Mouse (Mus musculus): ENCODE results near the gene Nup98.
A peak's percentile ranks its signal among the peaks of the same experiment; 100 is the strongest.

Nup98 gene

DNA sequence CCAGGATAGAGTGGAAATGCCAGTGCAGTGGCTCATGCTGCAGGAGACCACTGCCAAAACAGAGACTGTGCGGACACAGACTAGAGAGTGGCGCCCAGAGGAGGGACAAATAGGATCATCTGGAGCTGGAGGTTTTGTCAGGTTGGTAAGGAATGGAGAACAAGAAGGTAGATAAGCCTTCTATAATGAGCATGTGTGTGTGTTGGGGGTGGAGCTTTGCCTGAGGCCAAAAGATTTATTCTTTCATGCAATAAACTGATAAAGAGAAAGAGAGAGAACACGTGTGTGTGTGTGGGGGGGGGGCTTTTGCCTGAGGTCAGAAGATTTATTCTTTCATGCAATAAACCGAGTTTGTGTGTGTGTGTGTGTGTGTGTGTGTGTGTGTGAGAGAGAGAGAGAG lies 23.1 kb upstream of the Nup98 start:
- no peak for DNase-seq (ENCODE audit: low read depth in 2 of 2, low spot score in 2 of 2)

- DNase-seq (ENCODE audit: low read depth in 2 of 2, low spot score in 2 of 2): no peak
These were observed 19.8 kb upstream of the Nup98 start for GRCm38 (mm10) chr7:102229814-102230213.

- DNase-seq (ENCODE audit: low read depth in 2 of 2, low spot score in 2 of 2): no peak
These were observed 18.2 kb upstream of the Nup98 start for GRCm38 (mm10) chr7:102228049-102228670.

- no peak for DNase-seq (ENCODE audit: low read depth in 2 of 2, low spot score in 2 of 2)
These were observed 16.1 kb upstream of the Nup98 start for GRCm38 (mm10) chr7:102226051-102226450.

- no peak for DNase-seq (ENCODE audit: low read depth in 2 of 2, low spot score in 2 of 2)
These were observed 14.1 kb upstream of the Nup98 start for GRCm38 (mm10) chr7:102223883-102224738.

- peak; percentile 34 to 50 for DNase-seq (ENCODE audit: low read depth in 2 of 2, low spot score in 2 of 2)
These were observed 13.0 kb upstream of the Nup98 start for GRCm38 (mm10) chr7:102222830-102223556.

- peak in 1 of 2 experiments; percentile 28 for DNase-seq (ENCODE audit: low read depth in 2 of 2, low spot score in 2 of 2)
These were observed 12.4 kb upstream of the Nup98 start for GRCm38 (mm10) chr7:102222336-102222735.

DNA sequence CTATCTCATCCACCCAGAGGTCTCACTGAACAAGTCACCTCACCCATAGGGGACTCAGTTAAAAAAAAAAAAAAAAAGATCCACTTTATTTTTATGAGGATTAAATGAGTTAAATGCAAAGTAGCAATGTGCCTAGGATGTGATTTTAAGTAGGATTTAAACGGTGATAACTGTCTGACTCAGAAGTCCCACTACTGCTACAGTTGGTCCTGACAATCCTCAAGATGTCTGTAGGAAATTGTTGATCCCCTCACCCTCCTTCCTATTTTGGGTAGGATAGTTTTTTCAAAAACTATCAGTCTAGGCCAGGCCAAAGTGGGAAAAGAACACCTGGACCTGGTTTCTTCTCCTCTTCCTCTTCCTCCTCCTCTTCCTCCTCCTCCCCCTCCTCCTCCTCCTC lies 11.9 kb upstream of the Nup98 start:
- no peak for DNase-seq (ENCODE audit: low read depth in 2 of 2, low spot score in 2 of 2)

GRCm38 (mm10) chr7:102211071-102211470 lies 1.1 kb upstream of the Nup98 start:
- no peak for DNase-seq (ENCODE audit: low read depth in 2 of 2, low spot score in 2 of 2)

- DNase-seq (ENCODE audit: low read depth in 2 of 2, low spot score in 2 of 2): no peak
These were observed 1.1 kb downstream of the Nup98 start for GRCm38 (mm10) chr7:102208806-102209363.

DNA sequence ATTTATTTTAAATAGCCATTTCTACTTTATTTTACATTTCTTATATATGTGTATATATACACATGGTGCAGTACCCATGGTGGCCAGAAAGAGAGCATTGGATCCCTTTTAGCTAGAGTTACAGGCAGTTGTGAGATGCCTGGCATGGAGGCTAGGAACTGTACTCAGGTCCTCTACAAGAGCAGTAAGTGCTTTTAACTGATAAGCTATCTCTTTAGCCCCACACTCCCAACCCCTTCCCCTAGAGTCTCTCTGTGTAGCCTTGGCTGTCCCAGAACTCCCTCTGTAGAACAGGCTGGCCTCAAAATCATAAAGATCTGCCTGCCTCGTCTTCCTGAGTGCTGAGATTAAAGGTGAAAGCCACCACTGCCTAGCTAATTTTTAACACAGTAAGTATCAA lies 4.3 kb downstream of the Nup98 start:
- DNase-seq (ENCODE audit: low read depth in 2 of 2, low spot score in 2 of 2): no peak

GRCm38 (mm10) chr7:102204296-102204857 lies 5.6 kb downstream of the Nup98 start:
- DNase-seq (ENCODE audit: low read depth in 2 of 2, low spot score in 2 of 2): no peak

DNA sequence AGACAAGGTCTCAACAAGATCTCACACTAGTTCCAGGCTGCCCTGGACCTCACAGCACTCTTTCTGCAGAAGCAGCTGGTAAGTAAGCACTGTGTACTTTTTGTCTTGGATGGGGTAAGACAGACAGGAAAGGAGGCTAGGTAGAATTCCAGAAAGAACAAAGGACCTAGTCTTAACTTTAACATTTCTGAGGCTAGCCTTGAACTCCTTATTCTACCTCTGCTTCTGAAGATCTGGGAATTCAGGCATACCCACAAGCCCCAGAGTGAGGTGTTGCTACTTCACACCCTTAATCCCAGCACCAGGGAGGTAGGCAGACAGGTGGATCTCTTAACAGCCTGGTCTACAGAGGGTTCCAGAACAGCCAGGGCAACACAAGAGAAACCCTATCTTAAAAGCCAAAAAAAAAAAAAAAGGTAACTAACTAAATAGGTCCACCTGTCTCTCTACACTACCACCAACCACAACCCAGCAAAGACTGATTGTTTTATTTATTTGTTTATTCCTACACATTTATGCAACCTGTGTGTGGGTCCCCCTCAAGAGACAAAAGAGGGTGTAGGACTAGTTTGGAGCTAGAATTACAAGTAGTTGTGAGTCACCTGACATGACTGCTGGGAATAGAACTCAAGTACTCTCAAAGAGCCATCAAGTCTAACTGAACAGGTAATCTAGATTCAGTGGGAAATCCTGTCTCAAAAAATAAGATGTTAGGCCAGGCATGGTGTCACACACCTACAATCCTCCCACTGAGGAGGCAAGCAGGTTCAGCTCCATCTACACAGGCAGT lies 8.8 kb downstream of the Nup98 start:
- DNase-seq (ENCODE audit: low read depth in 2 of 2, low spot score in 2 of 2): no peak

- no peak for DNase-seq (ENCODE audit: low read depth in 2 of 2, low spot score in 2 of 2)
These were observed 9.4 kb downstream of the Nup98 start for GRCm38 (mm10) chr7:102200576-102200975.

DNA sequence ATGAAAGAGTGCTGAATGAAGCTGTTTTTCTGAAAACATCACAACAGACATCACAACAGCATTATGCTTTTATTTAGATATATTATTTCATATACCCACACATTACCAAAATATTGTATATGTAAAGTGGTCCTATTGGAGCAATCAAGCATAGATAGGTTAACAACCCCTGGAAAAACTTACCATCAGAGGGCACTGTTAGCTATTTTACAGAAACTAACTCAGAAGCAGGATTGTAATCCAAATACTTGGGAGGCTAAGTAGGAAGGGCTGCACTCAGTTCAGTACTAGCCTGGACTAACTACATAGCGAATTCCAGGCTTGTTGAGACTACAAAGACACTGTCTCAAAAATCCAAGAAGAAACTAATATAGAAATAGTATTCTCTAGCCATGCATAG lies 17.6 kb downstream of the Nup98 start:
- no peak for DNase-seq (ENCODE audit: low read depth in 2 of 2, low spot score in 2 of 2)

DNA sequence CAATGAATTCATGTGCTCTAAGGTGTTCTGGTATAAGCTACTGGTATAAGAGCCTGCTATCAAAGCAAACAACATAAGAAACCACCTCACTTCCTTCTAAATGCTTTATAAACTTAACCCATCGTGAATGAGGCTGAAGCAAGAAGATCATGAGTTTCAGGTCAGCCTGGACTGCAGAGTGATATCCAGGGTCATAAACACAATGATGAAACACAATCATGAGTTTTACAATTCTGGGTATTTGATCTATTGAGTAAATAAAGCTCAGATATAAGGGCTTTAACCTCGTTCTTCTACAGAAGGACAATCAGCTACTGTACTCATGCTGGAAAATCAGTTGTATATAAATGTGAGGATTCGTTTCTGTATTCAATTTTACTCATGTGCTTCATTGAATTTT lies 26.1 kb downstream of the Nup98 start:
- no peak for DNase-seq (ENCODE audit: low read depth in 2 of 2, low spot score in 2 of 2)

DNA sequence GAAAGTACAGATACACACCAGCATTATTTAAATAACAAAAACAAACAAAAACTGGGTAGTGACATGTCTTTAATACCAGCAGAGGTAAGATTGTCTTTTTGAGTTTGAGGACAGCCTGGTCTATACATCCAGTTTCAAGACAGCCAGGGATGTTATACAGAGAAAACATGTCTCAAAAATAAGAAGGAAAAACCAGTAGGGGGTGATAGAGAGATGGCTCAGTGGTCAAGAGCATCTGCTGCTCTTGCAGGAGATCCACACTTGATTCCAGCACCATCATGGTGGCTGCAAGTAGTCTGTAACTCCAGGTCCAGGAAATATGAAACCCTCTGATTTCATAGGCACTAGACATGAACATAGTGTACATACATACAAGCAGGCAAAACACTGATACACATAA lies 39.7 kb downstream of the Nup98 start:
- peak in 1 of 2 experiments; percentile 7 for DNase-seq (ENCODE audit: low read depth in 2 of 2, low spot score in 2 of 2)

- no peak for DNase-seq (ENCODE audit: low read depth in 2 of 2, low spot score in 2 of 2)
These were observed 56.3 kb downstream of the Nup98 start for GRCm38 (mm10) chr7:102153691-102154090.

DNA sequence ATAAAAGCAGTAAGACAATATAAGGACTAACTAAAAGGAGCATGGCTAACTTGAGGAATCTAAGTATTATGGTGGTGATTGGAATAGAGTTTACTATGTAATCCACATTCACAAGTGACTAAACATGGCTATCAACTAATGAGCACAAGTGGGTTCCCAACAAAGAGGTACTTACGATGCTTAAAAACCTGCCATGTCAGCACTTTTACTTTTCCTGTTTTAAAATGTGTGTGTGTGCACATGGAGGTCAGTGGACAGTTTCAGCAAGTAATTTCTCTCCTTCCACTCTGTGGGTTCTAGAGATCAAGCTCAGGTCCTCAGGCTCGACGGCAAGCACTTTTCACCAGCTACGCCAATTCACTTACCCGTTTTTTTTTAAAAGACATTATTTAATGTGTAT lies 72.1 kb downstream of the Nup98 start:
- no peak for DNase-seq (ENCODE audit: low read depth in 2 of 2, low spot score in 2 of 2)

- peak in 1 of 2 experiments; percentile 27 for DNase-seq (ENCODE audit: low read depth in 2 of 2, low spot score in 2 of 2)
These were observed 72.5 kb downstream of the Nup98 start for GRCm38 (mm10) chr7:102137464-102137863.

Data from CD8-positive naive resting alpha-beta T cell, adult 2 months (primary cell).